Mouse (Mus musculus): ENCODE data around the gene Mief1. TPM values are rescaled to one million over a fixed set of nuclear protein-coding genes. Genes with fewer than 3 reads are reported as not detected.

The Mief1 gene
- total and polyA plus RNA-seq, 2 experiments from 2014 or later: 20.3 to 51.1 TPM

DNA sequence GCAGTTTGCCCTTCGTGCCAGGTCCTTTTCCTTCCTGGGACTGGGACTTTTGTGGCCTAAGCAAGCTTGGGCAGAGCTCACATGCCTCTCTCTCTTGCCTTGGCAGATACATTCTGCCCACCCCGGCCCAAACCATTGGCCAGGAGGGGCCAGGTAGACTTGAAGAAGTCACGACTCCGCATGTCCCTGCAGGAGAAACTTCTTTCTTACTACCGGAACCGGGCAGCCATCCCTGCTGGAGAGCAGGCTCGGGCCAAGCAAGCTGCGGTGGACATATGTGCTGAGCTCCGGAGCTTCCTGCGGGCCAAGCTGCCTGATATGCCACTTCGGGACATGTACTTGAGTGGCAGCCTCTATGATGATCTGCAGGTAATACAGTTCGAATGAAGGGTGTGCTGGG lies 14.3 kb downstream of the Mief1 start:
- no peaks in the 10 kb centered on the region for H3K27me3 ChIP-seq (ENCODE audit: insufficient read depth, low read length)
- no peaks in the 10 kb centered on the region for H3K9me3 ChIP-seq (ENCODE audit: low read length)
- no peak for DNase-seq (ENCODE audit: low spot score)
- no peak for ATAC-seq
- no peak overlapping the region for H3K4me2 ChIP-seq (ENCODE audit: low read depth, low read length)
- no peak overlapping the region for H3K27ac ChIP-seq
- no peak overlapping the region for H3K4me3 ChIP-seq (ENCODE audit: low read length)
- no peak for TF ChIP-seq CTCF (IDR thresholded peaks at IDR 0.05; ENCODE audit: low read depth)
- 95% methylated on average over 12 of the region's 12 CpGs for whole genome bisulfite sequencing
- H3K4me1 ChIP-seq (ENCODE audit: insufficient read depth, low read length): no peaks in the 10 kb centered on the region
- no peak overlapping the region for H3K9ac ChIP-seq (replicated peaks; ENCODE audit: low read length)
- H3K36me3 ChIP-seq (ENCODE audit: insufficient read depth, low read length): peaks cover 43% of the 10 kb centered on the region

DNA sequence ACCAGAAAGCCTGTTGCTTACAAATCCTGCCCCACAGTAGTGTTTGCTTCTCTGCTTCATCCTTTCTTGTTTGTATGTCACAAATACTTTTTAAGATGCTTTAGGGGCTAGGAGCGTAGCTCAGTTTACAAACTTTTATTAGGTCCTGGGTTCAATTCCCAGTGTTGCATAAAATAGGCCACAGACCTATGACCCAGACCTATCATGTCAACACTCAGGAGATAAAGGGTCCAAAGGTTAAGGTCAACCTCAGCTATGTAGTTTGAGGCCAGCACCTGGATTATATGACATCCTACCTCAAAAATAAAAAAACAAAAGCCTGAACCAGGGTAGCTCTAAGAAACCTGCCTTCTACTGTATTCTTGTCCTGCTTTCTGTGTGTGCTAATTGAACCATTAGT lies 14.8 kb downstream of the Mief1 start:
- TF ChIP-seq CTCF (IDR thresholded peaks at IDR 0.05; ENCODE audit: low read depth): no peak
- WGBS: 100% methylated on average over 1 of the region's 1 CpGs
- Histone ChIP-seq H3K36me3 (ENCODE audit: insufficient read depth, low read length) (peaks cover 41% of the 10 kb centered on the region), H3K4me3 (ENCODE audit: low read length) (no peak overlapping the region), H3K4me2 (ENCODE audit: low read depth, low read length) (no peak overlapping the region), H3K27ac (no peak overlapping the region), H3K9me3 (ENCODE audit: low read length) (no peaks in the 10 kb centered on the region), H3K27me3 (ENCODE audit: insufficient read depth, low read length) (no peaks in the 10 kb centered on the region), H3K9ac (replicated peaks; ENCODE audit: low read length) (no peak overlapping the region), H3K4me1 (ENCODE audit: insufficient read depth, low read length) (no peaks in the 10 kb centered on the region)
- no peak for DNase-seq (ENCODE audit: low spot score)
- no peak for ATAC-seq

- Histone ChIP-seq H3K36me3 (ENCODE audit: insufficient read depth, low read length) (peaks cover 41% of the 10 kb centered on the region), H3K27me3 (ENCODE audit: insufficient read depth, low read length) (no peaks in the 10 kb centered on the region), H3K4me1 (ENCODE audit: insufficient read depth, low read length) (peaks cover 5% of the 10 kb centered on the region; the same call in 1 of the 2 replicates), H3K4me2 (ENCODE audit: low read depth, low read length) (no peak overlapping the region), H3K4me3 (ENCODE audit: low read length) (no peak overlapping the region), H3K9me3 (ENCODE audit: low read length) (no peaks in the 10 kb centered on the region), H3K9ac (replicated peaks; ENCODE audit: low read length) (no peak overlapping the region), H3K27ac (no peak overlapping the region)
- WGBS: 96% methylated on average over 10 of the region's 10 CpGs
- DNase-seq (ENCODE audit: low spot score) (no peak), ATAC-seq (no peak)
- TF ChIP-seq CTCF (IDR thresholded peaks at IDR 0.05; ENCODE audit: low read depth): no peak
These were observed 15.9 kb downstream of the Mief1 start for GRCm38 (mm10) chr15:80249672-80250071.

DNA sequence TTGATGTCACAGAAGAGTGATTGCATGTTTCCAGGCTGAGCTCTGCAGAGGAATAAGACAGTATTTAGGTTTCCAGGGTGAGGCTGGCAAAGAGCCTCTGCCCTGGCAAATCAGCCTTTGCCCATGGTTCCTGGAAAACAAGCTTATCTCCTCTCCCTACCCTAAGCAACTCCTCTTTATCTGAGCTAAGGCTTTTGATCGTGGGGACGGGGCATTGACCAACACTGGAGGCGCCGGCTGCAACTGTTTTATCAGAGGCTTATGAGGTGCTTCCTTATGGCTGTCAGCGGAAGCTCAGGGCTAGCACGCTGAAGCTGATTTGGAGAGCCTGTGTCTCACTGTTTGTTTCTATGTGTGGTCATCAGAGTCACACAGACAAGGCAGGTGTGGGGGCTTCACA lies 16.8 kb downstream of the Mief1 start:
- Histone ChIP-seq H3K27ac (no peak overlapping the region), H3K9me3 (ENCODE audit: low read length) (no peaks in the 10 kb centered on the region), H3K4me1 (ENCODE audit: insufficient read depth, low read length) (peaks cover 5% of the 10 kb centered on the region; the same call in 1 of the 2 replicates), H3K4me2 (ENCODE audit: low read depth, low read length) (no peak overlapping the region), H3K4me3 (ENCODE audit: low read length) (no peak overlapping the region), H3K36me3 (ENCODE audit: insufficient read depth, low read length) (peaks cover 41% of the 10 kb centered on the region), H3K9ac (replicated peaks; ENCODE audit: low read length) (no peak overlapping the region), H3K27me3 (ENCODE audit: insufficient read depth, low read length) (no peaks in the 10 kb centered on the region)
- ATAC-seq (no peak), DNase-seq (ENCODE audit: low spot score) (no peak)
- 96% methylated on average over 6 of the region's 6 CpGs for WGBS
- TF ChIP-seq CTCF (IDR thresholded peaks at IDR 0.05; ENCODE audit: low read depth): no peak

DNA sequence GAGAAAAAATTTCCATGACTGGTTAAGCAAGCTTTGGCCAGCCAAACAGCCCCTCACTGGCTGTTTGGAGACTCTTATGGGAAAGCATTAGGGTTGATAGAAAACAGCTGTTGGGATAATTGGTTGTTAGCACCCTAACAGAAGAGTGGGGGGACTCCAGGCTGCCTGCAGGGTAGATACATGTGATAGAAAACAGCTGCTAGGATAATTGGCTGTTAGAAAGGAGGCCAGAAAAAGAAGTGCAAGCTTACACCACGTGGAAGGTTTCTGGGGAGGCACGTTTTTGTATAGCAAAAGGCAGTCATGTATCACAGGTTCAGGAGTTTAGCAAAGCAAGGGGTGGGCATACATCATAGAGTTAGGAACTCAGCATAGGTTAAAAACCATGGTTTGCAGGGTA lies 19.7 kb downstream of the Mief1 start:
- peaks cover 47% of the 10 kb centered on the region for H3K36me3 ChIP-seq (ENCODE audit: insufficient read depth, low read length)
- no peaks in the 10 kb centered on the region for H3K27me3 ChIP-seq (ENCODE audit: insufficient read depth, low read length)
- ATAC-seq: no peak
- DNase-seq (ENCODE audit: low spot score): no peak
- no peak overlapping the region for H3K4me3 ChIP-seq (ENCODE audit: low read length)
- H3K27ac ChIP-seq: peak overlapping the region; percentile 98; the same call in 1 of the 2 replicates
- WGBS: 50% methylated on average over 2 of the region's 2 CpGs
- H3K4me2 ChIP-seq (ENCODE audit: low read depth, low read length): no peak overlapping the region
- no peak for TF ChIP-seq CTCF (IDR thresholded peaks at IDR 0.05; ENCODE audit: low read depth)
- H3K9me3 ChIP-seq (ENCODE audit: low read length): no peaks in the 10 kb centered on the region
- no peak overlapping the region for H3K9ac ChIP-seq (replicated peaks; ENCODE audit: low read length)
- peaks cover 18% of the 10 kb centered on the region; the same call in 1 of the 2 replicates for H3K4me1 ChIP-seq (ENCODE audit: insufficient read depth, low read length)

- no peaks in the 10 kb centered on the region for H3K27me3 ChIP-seq (ENCODE audit: insufficient read depth, low read length)
- WGBS: 58% methylated on average over 6 of the region's 6 CpGs
- no peak for DNase-seq (ENCODE audit: low spot score)
- H3K4me1 ChIP-seq (ENCODE audit: insufficient read depth, low read length): peaks cover 18% of the 10 kb centered on the region; the same call in 1 of the 2 replicates
- peak overlapping the region; percentile 98 for H3K27ac ChIP-seq
- H3K36me3 ChIP-seq (ENCODE audit: insufficient read depth, low read length): peaks cover 43% of the 10 kb centered on the region
- H3K4me3 ChIP-seq (ENCODE audit: low read length): peak overlapping the region; percentile 79
- TF ChIP-seq CTCF (IDR thresholded peaks at IDR 0.05; ENCODE audit: low read depth): no peak
- H3K9me3 ChIP-seq (ENCODE audit: low read length): no peaks in the 10 kb centered on the region
- ATAC-seq: no peak
- peak overlapping the region; percentile 98 for H3K9ac ChIP-seq (replicated peaks; ENCODE audit: low read length)
- H3K4me2 ChIP-seq (ENCODE audit: low read depth, low read length): peak overlapping the region; percentile 99
These were observed 20.4 kb downstream of the Mief1 start for GRCm38 (mm10) chr15:80254207-80254606.

GRCm38 (mm10) chr15:80254847-80255645 lies 21.2 kb downstream of the Mief1 start, which contains the start of gene Atf4:
TSS of gene Atf4 (plus strand) at chr15:80255184.
- Histone ChIP-seq H3K9me3 (ENCODE audit: low read length) (no peaks in the 10 kb centered on the region), H3K4me1 (ENCODE audit: insufficient read depth, low read length) (peaks cover 18% of the 10 kb centered on the region; the same call in 1 of the 2 replicates), H3K4me3 (ENCODE audit: low read length) (peak within 1 kb of the TSS; percentile 79), H3K4me2 (ENCODE audit: low read depth, low read length) (peak within 1 kb of the TSS; percentile 99), H3K27me3 (ENCODE audit: insufficient read depth, low read length) (no peaks in the 10 kb centered on the region), H3K27ac (peak within 1 kb of the TSS; percentile 98), H3K9ac (replicated peaks; ENCODE audit: low read length) (peak within 1 kb of the TSS; percentile 98), H3K36me3 (ENCODE audit: insufficient read depth, low read length) (peaks cover 40% of the 10 kb centered on the region)
- under 1% methylated on average over 56 of the region's 62 CpGs for WGBS
- peak; percentile 96 for ATAC-seq
- TF ChIP-seq CTCF (IDR thresholded peaks at IDR 0.05; ENCODE audit: low read depth): peak; percentile 26; the same call in 1 of the 2 replicates
- peak; percentile 100 for DNase-seq (ENCODE audit: low spot score)

Data from hindbrain, postnatal 0 days (tissue).